Mouse (Mus musculus) spleen, adult 2 months (tissue): ENCODE measurements at regions not wholly inside any gene's neighbourhood (a gene's known extent, or its start where the extent isn't known, plus 50 kb on each side); places are given as distances from the start of the nearest gene placed in this dataset.
"Not testable (repeated sequence)": the region's sequence is repeated elsewhere in the genome, so short reads cannot be mapped to it uniquely, and the experiment has no call there.

Source experiments
- CTCF ChIP-seq: fragments of 200-500 bp; IDR thresholded peaks from 2 replicates; pipeline ENCODE4 v1.5.1; 2011; ENCODE audit warnings: mild to moderate bottlenecking, inconsistent platforms; ENCODE audit not compliant: insufficient read depth, insufficient read length, insufficient replicate concordance; ENCODE audit errors: extremely low read depth
- POLR2A ChIP-seq: fragments of 200-500 bp; IDR thresholded peaks from 2 replicates; pipeline ENCODE4 v1.6.1; 2011; ENCODE audit warnings: low read depth, low read length, inconsistent platforms

GRCm38 (mm10) chr3:58271441-58271840 lies 143.1 kb upstream of the Tsc22d2 start:
- TF ChIP-seq CTCF, POLR2A: not testable (repeated sequence)
